Mouse (Mus musculus) stomach, postnatal 0 days (tissue): ENCODE measurements around the gene Map3k6.

ENCODE experiments used
- CTCF ChIP-seq: IDR thresholded peaks from 2 replicates; pipeline ENCODE4 v1.5.1; 2016; ENCODE audit warnings: antibody characterized with exemption, low read depth, mild to moderate bottlenecking, moderate library complexity
- EP300 ChIP-seq: optimal IDR thresholded peaks from 2 replicates; pipeline ENCODE3; 2016; ENCODE audit warnings: antibody characterized with exemption

DNA sequence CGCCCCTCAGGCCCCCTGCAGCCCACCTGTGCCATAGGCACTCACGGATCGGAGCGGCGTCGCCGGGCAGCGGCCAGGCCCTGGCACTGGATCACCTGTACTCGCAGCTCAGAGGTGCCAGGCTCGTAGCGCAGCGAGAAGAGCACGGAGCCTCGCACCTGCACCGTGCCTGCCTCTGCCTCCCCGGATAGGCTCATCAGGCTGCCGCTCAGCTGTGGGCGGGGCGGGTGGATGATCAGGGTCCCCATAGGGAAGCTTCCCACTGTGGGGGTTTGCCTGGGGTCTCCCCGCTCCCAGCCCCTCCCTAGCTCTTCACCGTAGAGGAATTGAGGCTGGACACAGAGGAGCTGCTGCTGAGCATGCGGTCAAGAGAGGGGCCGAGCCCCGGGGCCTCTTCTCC lies 16.2 kb downstream of the Map3k6 start:
- no peak for TF ChIP-seq CTCF
- TF ChIP-seq EP300: no peak
